Mouse (Mus musculus) limb, embryonic 11.5 days (tissue): ENCODE results near the gene Iqschfp. TPM values are rescaled to one million over a fixed set of nuclear protein-coding genes. Genes with fewer than 3 reads are reported as not detected.

ENCODE experiments used
- ATAC-seq: fragments of 200-750 bp; cut with Nextera tagmentation; 2 replicates; pipeline ENCODE4 v1.8.0; 2017; ENCODE audit warnings: low read depth; ENCODE audit not compliant: insufficient number of reproducible peaks, low FRiP score, low TSS enrichment
- DNase-seq: peaks from one replicate; pipeline ENCODE4 v3.0.0-alpha.2; 2015; ENCODE audit warnings: low spot score
- H3K27ac ChIP-seq: fragments of 300-500 bp; sonication (generic); replicated peaks from 2 replicates; pipeline ENCODE4 v1.5.1; 2014; ENCODE audit warnings: low read depth, mild to moderate bottlenecking, low read length
- H3K27me3 ChIP-seq: fragments of 300-500 bp; sonication (generic); 2 replicates; pipeline ENCODE4 v1.6.1; 2014; ENCODE audit warnings: mild to moderate bottlenecking, low read length, mixed read lengths; ENCODE audit not compliant: control insufficient read depth, insufficient read depth
- H3K36me3 ChIP-seq: fragments of 300-500 bp; sonication (generic); 2 replicates; pipeline ENCODE4 v1.6.1; 2014; ENCODE audit warnings: mild to moderate bottlenecking, low read length, moderate library complexity, mixed read lengths; ENCODE audit not compliant: control insufficient read depth, insufficient read depth
- H3K4me1 ChIP-seq: fragments of 300-500 bp; sonication (generic); 2 replicates; pipeline ENCODE4 v1.6.1; 2014; ENCODE audit warnings: low read length, mixed read lengths; ENCODE audit not compliant: control insufficient read depth, insufficient read depth
- H3K4me2 ChIP-seq: fragments of 300-500 bp; sonication (generic); 2 replicates; pipeline ENCODE4 v1.6.1; 2014; ENCODE audit warnings: low read depth, mild to moderate bottlenecking, moderate library complexity; ENCODE audit not compliant: severe bottlenecking
- H3K4me3 ChIP-seq: fragments of 300-500 bp; sonication (generic); 2 replicates; pipeline ENCODE4 v1.5.1; 2014; ENCODE audit warnings: low read depth, low read length
- H3K9ac ChIP-seq: fragments of 300-500 bp; sonication (generic); 2 replicates; pipeline ENCODE4 v1.6.1; 2014; ENCODE audit warnings: mild to moderate bottlenecking, low read length
- H3K9me3 ChIP-seq: fragments of 300-500 bp; sonication (generic); 2 replicates; pipeline ENCODE4 v1.6.1; 2016; ENCODE audit warnings: low read length; ENCODE audit not compliant: control insufficient read depth
- WGBS: fragments of 180-500 bp; shearing (Covaris S2); extraction: QIAGEN DNeasy Blood & Tissue Kit; methylation state at CpG from one replicate; pipeline ENCODE4 v1.1.7; 2014; 5-methylcytosine and 5-hydroxymethylcytosine counted together
- polyA plus RNA-seq: library from polyadenylated mRNA; unstranded; fragments of >200 nt; fragmentation: Nextera tagmentation; extraction: Ambion mirVana; gene quantifications from 2 replicates; pipeline ENCODE4 v1.2.1, GENCODE M21; 2014

The Iqschfp gene
- polyA plus RNA-seq, 1 experiment from 2014 or later = 0.56 TPM

GRCm38 (mm10) chr3:68487621-68488020 is 595.6 kb downstream of the Iqschfp start:
- WGBS = 76% methylated on average over 1 of the region's 1 CpGs
- no peaks in the 10 kb centered on the region for H3K9me3 ChIP-seq
- peak overlapping the region; percentile 57; the same call in 1 of the 2 replicates for H3K27ac ChIP-seq

DNA sequence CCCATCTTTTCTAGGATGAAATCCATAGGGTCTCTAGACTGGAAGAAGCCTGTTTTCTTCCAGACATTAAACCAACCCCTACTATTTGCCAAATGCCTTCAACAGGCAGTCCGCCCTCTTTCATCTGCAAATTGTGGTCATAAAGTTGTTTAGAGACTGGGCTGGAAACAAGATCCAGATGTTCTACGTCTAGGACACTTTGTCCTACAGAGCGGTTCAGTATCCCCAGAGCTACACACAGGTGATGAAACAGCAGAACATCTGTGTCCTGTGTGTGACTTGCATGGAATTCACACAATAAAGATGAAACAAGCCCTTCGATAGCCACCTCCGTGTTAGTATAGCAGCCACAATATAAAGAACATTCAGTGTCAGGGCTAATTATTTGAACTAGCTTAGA is 596.3 kb downstream of the Iqschfp start:
- WGBS = 6% methylated on average over 5 of the region's 5 CpGs
- H3K27me3 ChIP-seq = no peaks in the 10 kb centered on the region
- no peak overlapping the region for H3K4me3 ChIP-seq
- ATAC-seq = 0 out of 2 replicates have a peak, but pooled peaks have one; percentile 46
- no peak overlapping the region for H3K4me2 ChIP-seq
- no peaks in the 10 kb centered on the region for H3K36me3 ChIP-seq
- no peaks in the 10 kb centered on the region for H3K9me3 ChIP-seq
- peaks cover 24% of the 10 kb centered on the region for H3K4me1 ChIP-seq
- peak; percentile 57 for DNase-seq
- H3K27ac ChIP-seq = peak overlapping the region; percentile 57; the same call in 1 of the 2 replicates
- no peak overlapping the region for H3K9ac ChIP-seq

More at GRCm38 (mm10) chr3:68487621-68488020, 595.6 kb downstream of the Iqschfp start:
- Histone ChIP-seq H3K36me3 (no peaks in the 10 kb centered on the region), H3K4me2 (no peak overlapping the region), H3K27me3 (no peaks in the 10 kb centered on the region), H3K9ac (no peak overlapping the region), H3K4me3 (no peak overlapping the region), H3K4me1 (peaks cover 19% of the 10 kb centered on the region)
- DNase-seq (no peak), ATAC-seq (no peak)

- Histone ChIP-seq H3K9ac (no peak overlapping the region), H3K4me3 (no peak overlapping the region), H3K36me3 (no peaks in the 10 kb centered on the region), H3K27me3 (no peaks in the 10 kb centered on the region), H3K9me3 (no peaks in the 10 kb centered on the region), H3K4me1 (peaks cover 30% of the 10 kb centered on the region), H3K27ac (no peak overlapping the region), H3K4me2 (no peak overlapping the region)
- no peak for DNase-seq
- ATAC-seq = no peak
- 53% methylated on average over 6 of the region's 6 CpGs for WGBS
Measured at GRCm38 (mm10) chr3:68491516-68491915, 599.5 kb downstream of the Iqschfp start.

- Histone ChIP-seq H3K4me1 (peaks cover 30% of the 10 kb centered on the region), H3K36me3 (no peaks in the 10 kb centered on the region), H3K4me2 (no peak overlapping the region), H3K4me3 (no peak overlapping the region), H3K9ac (no peak overlapping the region), H3K9me3 (no peaks in the 10 kb centered on the region), H3K27ac (no peak overlapping the region), H3K27me3 (no peaks in the 10 kb centered on the region)
- ATAC-seq (no peak), DNase-seq (no peak)
- WGBS = 33% methylated on average over 1 of the region's 1 CpGs
Measured at GRCm38 (mm10) chr3:68492066-68492465, 600.0 kb downstream of the Iqschfp start.

DNA sequence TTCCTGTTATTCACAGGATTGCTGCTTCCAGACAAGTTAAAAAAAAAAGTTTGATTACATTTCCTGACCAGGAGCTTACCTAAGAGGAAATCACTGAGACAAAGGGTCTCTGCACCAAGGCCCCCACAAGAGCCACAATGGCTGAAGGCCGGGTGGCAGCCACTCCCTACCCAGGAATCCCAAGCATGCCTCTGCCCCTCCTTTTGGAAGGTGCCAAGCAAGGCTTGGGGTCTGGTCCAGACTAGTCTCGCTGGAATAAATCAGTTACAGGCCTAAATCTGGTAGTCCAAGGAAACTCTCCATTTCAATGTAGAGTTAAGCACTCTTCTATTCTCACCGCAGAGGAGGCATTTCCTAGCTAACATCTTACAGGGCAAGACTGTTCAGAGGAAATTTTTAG is 600.5 kb downstream of the Iqschfp start:
- Histone ChIP-seq H3K27me3 (no peaks in the 10 kb centered on the region), H3K4me2 (peak overlapping the region; percentile 91), H3K9ac (no peak overlapping the region), H3K27ac (no peak overlapping the region), H3K4me3 (no peak overlapping the region), H3K36me3 (no peaks in the 10 kb centered on the region), H3K9me3 (no peaks in the 10 kb centered on the region), H3K4me1 (peaks cover 30% of the 10 kb centered on the region)
- DNase-seq (no peak), ATAC-seq (no peak)
- 15% methylated on average over 3 of the region's 3 CpGs for WGBS

DNA sequence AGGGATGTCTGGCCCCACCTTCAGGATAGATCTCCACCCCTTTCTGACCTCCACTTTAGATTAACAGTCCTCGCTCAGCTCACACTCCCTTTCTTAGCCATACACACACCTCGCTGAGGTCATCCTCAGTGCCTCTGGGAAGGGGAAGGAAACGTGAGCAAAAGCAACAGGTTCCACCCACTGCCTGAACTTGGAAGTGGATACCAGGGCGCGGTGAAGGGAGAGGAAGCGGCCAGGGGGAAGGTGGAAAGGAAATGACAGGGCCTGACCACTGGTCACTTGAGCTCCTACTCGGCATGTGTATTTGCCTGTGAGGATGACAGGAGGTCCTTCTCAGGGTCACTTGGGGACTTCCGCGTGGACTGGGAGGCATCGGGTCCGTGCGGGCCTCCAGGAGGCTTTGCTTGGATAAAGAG is 601.1 kb downstream of the Iqschfp start:
- H3K36me3 ChIP-seq = no peaks in the 10 kb centered on the region
- WGBS = 0% methylated on average over 12 of the region's 12 CpGs
- no peaks in the 10 kb centered on the region for H3K27me3 ChIP-seq
- peak overlapping the region; percentile 83 for H3K27ac ChIP-seq
- H3K4me2 ChIP-seq = peak overlapping the region; percentile 91
- DNase-seq (peak; percentile 74), ATAC-seq (0 out of 2 replicates have a peak, but pooled peaks have one; percentile 15)
- peaks cover 24% of the 10 kb centered on the region for H3K4me1 ChIP-seq
- peak overlapping the region; percentile 76 for H3K9ac ChIP-seq
- no peaks in the 10 kb centered on the region for H3K9me3 ChIP-seq
- peak overlapping the region; percentile 66 for H3K4me3 ChIP-seq

GRCm38 (mm10) chr3:68493586-68494295 is 601.7 kb downstream of the Iqschfp start:
- DNase-seq (peak; percentile 91), ATAC-seq (peak; percentile 61)
- Histone ChIP-seq H3K9ac (peak overlapping the region; percentile 76), H3K4me3 (peak overlapping the region; percentile 66), H3K4me1 (peaks cover 21% of the 10 kb centered on the region), H3K27ac (peak overlapping the region; percentile 83), H3K9me3 (no peaks in the 10 kb centered on the region), H3K4me2 (peak overlapping the region; percentile 91), H3K36me3 (no peaks in the 10 kb centered on the region), H3K27me3 (no peaks in the 10 kb centered on the region)
- under 1% methylated on average over 45 of the region's 70 CpGs for WGBS

DNA sequence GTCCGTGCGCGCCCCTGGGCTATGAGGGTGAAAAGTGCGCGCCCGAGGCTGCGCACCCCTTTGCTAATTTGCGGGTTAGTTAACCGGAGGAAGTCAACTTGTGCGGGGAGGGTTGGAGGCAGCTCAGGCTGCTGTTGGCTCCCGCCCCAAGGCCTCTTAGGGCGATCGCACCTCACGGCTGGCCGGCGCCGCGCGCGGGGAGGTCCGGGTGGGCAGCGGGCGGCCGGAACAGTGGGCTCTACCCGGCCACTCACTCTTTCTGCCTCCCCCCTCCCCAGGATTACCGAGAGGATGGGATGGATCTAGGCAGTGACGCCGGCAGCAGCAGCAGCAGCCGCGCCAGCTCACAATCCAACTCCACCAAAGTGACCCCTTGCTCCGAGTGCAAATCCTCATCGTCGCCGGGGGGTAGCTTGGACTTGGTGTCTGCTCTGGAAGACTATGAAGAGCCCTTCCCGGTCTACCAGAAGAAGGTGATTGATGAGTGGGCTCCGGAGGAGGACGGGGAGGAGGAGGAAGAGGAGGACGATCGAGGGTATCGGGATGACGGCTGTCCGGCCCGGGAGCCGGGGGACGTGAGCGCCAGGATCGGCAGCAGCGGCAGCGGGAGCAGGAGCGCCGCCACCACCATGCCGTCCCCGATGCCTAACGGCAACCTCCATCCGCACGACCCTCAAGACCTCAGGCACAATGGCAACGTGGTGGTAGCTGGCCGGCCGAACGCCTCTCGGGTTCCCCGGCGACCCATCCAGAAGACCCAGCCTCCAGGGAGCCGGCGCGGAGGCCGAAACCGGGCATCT is 602.5 kb downstream of the Iqschfp start:
- peak overlapping the region; percentile 91 for H3K4me2 ChIP-seq
- H3K9me3 ChIP-seq = no peaks in the 10 kb centered on the region
- no peaks in the 10 kb centered on the region for H3K27me3 ChIP-seq
- peaks cover 21% of the 10 kb centered on the region for H3K4me1 ChIP-seq
- peak overlapping the region; percentile 70 for H3K9ac ChIP-seq
- H3K36me3 ChIP-seq = no peaks in the 10 kb centered on the region
- DNase-seq = peak; percentile 72
- WGBS = under 1% methylated on average over 64 of the region's 68 CpGs
- H3K27ac ChIP-seq = peak overlapping the region; percentile 62
- peak overlapping the region; percentile 66 for H3K4me3 ChIP-seq
- peak; percentile 24 for ATAC-seq
